Mouse (Mus musculus) liver, embryonic 14.5 days (tissue): ENCODE results near the gene Rpgrip1. TPM values are rescaled to one million over a fixed set of nuclear protein-coding genes. Genes with fewer than 3 reads are reported as not detected.

Source experiments
- ATAC-seq: fragments of 200-750 bp; cut with Nextera tagmentation; 2 replicates; pipeline ENCODE4 v1.8.0; 2017; ENCODE audit warnings: moderate number of reproducible peaks, mild to moderate bottlenecking, moderate library complexity; ENCODE audit not compliant: insufficient read depth
- DNase-seq, 3 experiments: peaks; one replicate each; pipeline ENCODE4 v3.0.0-alpha.2; 2012 to 2013; ENCODE audit warnings: low read depth in 3 of 3, low spot score in 3 of 3
- H3K27ac ChIP-seq: fragments of 300-500 bp; sonication (generic); 2 replicates; pipeline ENCODE4 v1.5.1; 2014; ENCODE audit warnings: moderate library complexity, mild to moderate bottlenecking, control low read depth, inconsistent platforms
- H3K27me3 ChIP-seq: fragments of 300-500 bp; sonication (generic); 2 replicates; pipeline ENCODE4 v1.6.1; 2014; ENCODE audit warnings: mild to moderate bottlenecking, low read length, moderate library complexity; ENCODE audit not compliant: control insufficient read depth, insufficient read depth
- H3K36me3 ChIP-seq: fragments of 300-500 bp; sonication (generic); replicated peaks from 2 replicates; pipeline ENCODE4 v1.6.1; 2014; ENCODE audit warnings: low read depth; ENCODE audit not compliant: control insufficient read depth, insufficient read depth
- H3K4me1 ChIP-seq, 2 experiments: fragments of 200-500 bp in 1 of 2; fragments of 300-500 bp in 1 of 2; sonication (generic) in 1 of 2; replicated peaks; 2 replicates each; pipeline ENCODE4 v1.6.1; 2012 to 2014; ENCODE audit warnings: antibody characterized with exemption in 1 of 2, inconsistent platforms in 1 of 2, low read length in 1 of 2; ENCODE audit not compliant: control insufficient read depth in 2 of 2, insufficient read depth in 2 of 2
- H3K4me2 ChIP-seq: fragments of 300-500 bp; sonication (generic); 2 replicates; pipeline ENCODE4 v1.6.1; 2014; ENCODE audit warnings: low read depth, mild to moderate bottlenecking, control low read depth, moderate library complexity
- H3K4me3 ChIP-seq, 2 experiments: fragments of 200-500 bp in 1 of 2; fragments of 300-500 bp in 1 of 2; sonication (generic) in 1 of 2; 2 replicates each; pipeline ENCODE4 v1.5.1; 2012 to 2014; ENCODE audit warnings: low read depth in 2 of 2, low read length in 2 of 2, mild to moderate bottlenecking in 2 of 2, control low read depth in 1 of 2, inconsistent platforms in 1 of 2, moderate library complexity in 1 of 2; ENCODE audit not compliant: insufficient read depth in 1 of 2
- H3K9ac ChIP-seq: fragments of 300-500 bp; sonication (generic); replicated peaks from 2 replicates; pipeline ENCODE4 v1.6.1; 2014; ENCODE audit warnings: mild to moderate bottlenecking, control low read depth, moderate library complexity
- H3K9me3 ChIP-seq: fragments of 300-500 bp; sonication (generic); 2 replicates; pipeline ENCODE4 v1.6.1; 2016; ENCODE audit warnings: low read length, mixed read lengths; ENCODE audit not compliant: control insufficient read depth
- CTCF ChIP-seq: IDR thresholded peaks from 2 replicates; pipeline ENCODE4 v1.5.1; 2016; ENCODE audit warnings: antibody characterized with exemption, low read depth, control low read depth
- EP300 ChIP-seq: IDR thresholded peaks from 2 replicates; pipeline ENCODE4 v1.6.1; 2016; ENCODE audit warnings: antibody characterized with exemption, low read depth
- WGBS: fragments of 180-500 bp; shearing (Covaris S2); extraction: QIAGEN DNeasy Blood & Tissue Kit; methylation state at CpG from one replicate; pipeline ENCODE4 v1.1.7; 2014; ENCODE audit not compliant: insufficient replicate concordance; 5-methylcytosine and 5-hydroxymethylcytosine counted together
- polyA plus RNA-seq, 2 experiments: library from polyadenylated mRNA; depleted of rRNA in 1 of 2; stranded (reverse) in 1 of 2; unstranded in 1 of 2; fragments of >200 nt; fragmentation: Nextera tagmentation in 1 of 2; extraction: Ambion mirVana in 1 of 2; gene quantifications; 2 replicates each; pipeline versions ENCODE4 v1.2.1 to v1.2.3; 2012 to 2014

The Rpgrip1 gene
- polyA plus RNA-seq, 2 experiments: 0.31 to 48.5 TPM

- TF ChIP-seq CTCF (no peak), EP300 (no peak)
- Histone ChIP-seq H3K36me3 (no peaks in the 10 kb centered on the region), H3K4me1 (no peaks in the 10 kb centered on the region; a peak in 1 of 4 replicates), H3K27ac (no peak overlapping the region), H3K4me2 (no peak overlapping the region), H3K27me3 (peaks cover 9% of the 10 kb centered on the region; the same call in 1 of the 2 replicates), H3K9me3 (no peaks in the 10 kb centered on the region), H3K9ac (no peak overlapping the region), H3K4me3 (no peak overlapping the region)
- DNase-seq: no peak
- ATAC-seq: no peak
- 79% methylated on average over 3 of the region's 3 CpGs for WGBS
Measured at GRCm38 (mm10) chr14:52124636-52125035, 14.1 kb downstream of the Rpgrip1 start.

- no peak overlapping the region for H3K4me3 ChIP-seq
- no peak overlapping the region for H3K9ac ChIP-seq
- no peak overlapping the region for H3K4me2 ChIP-seq
- TF ChIP-seq EP300 (no peak), CTCF (no peak)
- H3K27ac ChIP-seq: no peak overlapping the region
- no peaks in the 10 kb centered on the region for H3K9me3 ChIP-seq
- no peak for ATAC-seq
- H3K4me1 ChIP-seq: no peaks in the 10 kb centered on the region; a peak in 1 of 4 replicates
- no peaks in the 10 kb centered on the region for H3K27me3 ChIP-seq
- H3K36me3 ChIP-seq: no peaks in the 10 kb centered on the region
- no peak for DNase-seq
- WGBS: 40% methylated on average over 5 of the region's 5 CpGs
Measured at GRCm38 (mm10) chr14:52133584-52133983, 23.1 kb downstream of the Rpgrip1 start.

- Histone ChIP-seq H3K4me3 (peak overlapping the region; percentile 21 to 28; a peak in 3 of 4 replicates), H3K27me3 (no peaks in the 10 kb centered on the region), H3K4me1 (peaks cover 0 to 6% of the 10 kb centered on the region in 2 experiments; a peak in 2 of 4 replicates), H3K36me3 (no peaks in the 10 kb centered on the region), H3K27ac (no peak overlapping the region), H3K9me3 (no peaks in the 10 kb centered on the region), H3K4me2 (peak overlapping the region; percentile 58), H3K9ac (no peak overlapping the region)
- WGBS: 7% methylated on average over 19 of the region's 19 CpGs
- DNase-seq (no peak), ATAC-seq (peak; percentile 53)
- no peak for TF ChIP-seq EP300
- TF ChIP-seq CTCF: no peak
Measured at GRCm38 (mm10) chr14:52140577-52141444, 30.3 kb downstream of the Rpgrip1 start.

DNA sequence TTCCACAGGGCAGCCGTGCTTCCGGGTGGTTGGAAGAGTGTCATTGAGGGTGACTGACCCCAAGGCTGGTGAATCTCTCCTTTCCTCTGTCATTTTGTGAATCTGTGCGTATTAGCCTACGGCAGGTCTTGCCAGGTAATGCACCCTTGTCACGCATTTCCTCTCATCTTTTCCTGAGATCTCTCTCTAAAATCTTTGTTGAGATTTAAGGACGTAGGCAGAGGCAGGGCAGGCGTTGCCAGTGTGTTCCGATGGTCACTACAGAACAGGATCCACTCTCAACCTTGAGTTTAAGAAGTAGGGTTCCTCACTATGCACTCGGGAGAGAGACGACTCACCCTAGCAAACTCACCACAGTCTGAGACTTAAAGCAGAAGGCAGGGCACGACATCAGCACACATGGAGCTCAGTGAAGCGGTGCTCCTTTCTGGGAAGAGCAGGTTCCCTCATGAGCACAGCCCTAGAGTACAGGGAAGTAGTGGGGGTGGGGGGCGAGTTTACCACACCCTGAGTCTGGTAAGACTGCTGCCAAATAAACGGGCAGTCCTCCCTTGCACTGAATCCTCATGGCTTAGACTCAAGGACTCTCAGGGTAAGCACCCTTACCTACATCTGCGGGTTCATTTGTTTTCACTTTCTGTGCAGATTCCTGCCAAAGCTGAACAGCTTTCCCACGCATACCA is 31.1 kb downstream of the Rpgrip1 start:
- Histone ChIP-seq H3K27ac (no peak overlapping the region), H3K36me3 (no peaks in the 10 kb centered on the region), H3K4me3 (no peak overlapping the region), H3K4me1 (peaks cover 0 to 6% of the 10 kb centered on the region in 2 experiments; a peak in 2 of 4 replicates), H3K4me2 (peak overlapping the region; percentile 58; the same call in 1 of the 2 replicates), H3K27me3 (no peaks in the 10 kb centered on the region), H3K9me3 (no peaks in the 10 kb centered on the region), H3K9ac (no peak overlapping the region)
- DNase-seq: no peak
- ATAC-seq: no peak
- WGBS: 34% methylated on average over 16 of the region's 16 CpGs
- no peak for TF ChIP-seq EP300
- TF ChIP-seq CTCF: no peak

DNA sequence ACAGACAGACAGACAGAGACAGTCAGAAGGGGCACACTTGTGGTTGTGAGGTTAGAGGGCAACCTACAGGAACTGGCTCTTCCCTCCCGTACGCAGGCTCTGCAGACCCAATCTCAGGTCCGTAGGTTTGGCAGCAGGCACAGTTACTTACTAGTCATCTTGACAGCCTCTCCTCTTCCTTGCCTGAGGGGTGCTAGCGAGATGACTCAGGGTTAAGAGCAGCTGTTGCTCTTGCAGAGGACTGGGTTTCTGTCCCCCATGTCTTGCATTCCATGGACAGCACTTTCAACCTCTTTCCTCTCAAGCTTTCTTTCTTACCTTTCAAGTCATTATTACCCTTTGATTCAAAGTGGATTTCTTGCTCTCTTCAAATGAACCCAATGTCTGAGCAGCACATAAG is 33.7 kb downstream of the Rpgrip1 start:
- H3K4me2 ChIP-seq: no peak overlapping the region
- DNase-seq: no peak
- no peak overlapping the region for H3K4me3 ChIP-seq
- 45% methylated on average over 4 of the region's 4 CpGs for WGBS
- H3K9ac ChIP-seq: no peak overlapping the region
- H3K27me3 ChIP-seq: no peaks in the 10 kb centered on the region
- no peak for ATAC-seq
- H3K4me1 ChIP-seq: peaks cover 0 to 6% of the 10 kb centered on the region in 2 experiments; a peak in 2 of 4 replicates
- no peaks in the 10 kb centered on the region for H3K9me3 ChIP-seq
- H3K36me3 ChIP-seq: no peaks in the 10 kb centered on the region
- H3K27ac ChIP-seq: no peak overlapping the region
- TF ChIP-seq CTCF (no peak), EP300 (no peak)
